Mouse (Mus musculus): ENCODE measurements around the gene Cep89. TPM values are rescaled to one million over a fixed set of nuclear protein-coding genes. Genes with fewer than 3 reads are reported as not detected.
A peak's percentile ranks its signal among the peaks of the same experiment; 100 is the strongest.

Cep89 gene
- total RNA-seq, 2 experiments from 2014 or later: 11.1 to 11.5 TPM

- DNase-seq: peak; percentile 7 to 15
Observed at GRCm38 (mm10) chr7:35485126-35485525, 88.3 kb downstream of the Cep89 start.

- no peak for DNase-seq
Observed at GRCm38 (mm10) chr7:35486553-35486952, 89.7 kb downstream of the Cep89 start.

Other genes starting within 250 kb of the Cep89 start
- gene Slc7a10, start 210.7 kb upstream of the Cep89 start, total RNA-seq (2021): 1 to 10 TPM in 1 of 2 experiments, under 1 TPM in 1; 0.35 to 1.1 TPM
- 1 to 10 TPM; 7.4 to 9.4 TPM for gene Lrp3, start 181.5 kb upstream of the Cep89 start, total RNA-seq (2021)
- gene Gpatch1, start 78.6 kb upstream of the Cep89 start, total RNA-seq (2021): 10 to 100 TPM; 11.5 to 11.7 TPM
- 1 to 10 TPM; 3.6 to 4.8 TPM for gene Rhpn2, start 62.9 kb upstream of the Cep89 start, total RNA-seq (2021)
- 1 to 10 TPM; 1.4 to 1.8 TPM for gene Faap24, start 199 bp upstream of the Cep89 start, total RNA-seq (2021)
- gene Slc7a9, start 51.8 kb downstream of the Cep89 start, total RNA-seq (2021): not detected
- gene Tdrd12, start 140.7 kb downstream of the Cep89 start, total RNA-seq (2021): under 1 TPM in 1 of 2 experiments, not detected in 1; 0.07 TPM
- gene Nudt19, start 159.3 kb downstream of the Cep89 start, total RNA-seq (2021): 10 to 100 TPM; 69.2 to 80.4 TPM
- under 1 TPM in 1 of 2 experiments, not detected in 1; 0.10 TPM for gene Rgs9bp, start 188.5 kb downstream of the Cep89 start, total RNA-seq (2021)
- 1 to 10 TPM; 9.7 to 9.9 TPM for gene Ankrd27, start 189.2 kb downstream of the Cep89 start, total RNA-seq (2021)

Measured in heart, adult 18-20 months (tissue).